Mouse (Mus musculus): ENCODE measurements at regions not wholly inside any gene's neighbourhood (a gene's known extent, or its start where the extent isn't known, plus 50 kb on each side); places are given as distances from the start of the nearest gene placed in this dataset.
A peak's percentile ranks its signal among the peaks of the same experiment; 100 is the strongest.
"Not testable (repeated sequence)": the region's sequence is repeated elsewhere in the genome, so short reads cannot be mapped to it uniquely, and the experiment has no call there.

DNA sequence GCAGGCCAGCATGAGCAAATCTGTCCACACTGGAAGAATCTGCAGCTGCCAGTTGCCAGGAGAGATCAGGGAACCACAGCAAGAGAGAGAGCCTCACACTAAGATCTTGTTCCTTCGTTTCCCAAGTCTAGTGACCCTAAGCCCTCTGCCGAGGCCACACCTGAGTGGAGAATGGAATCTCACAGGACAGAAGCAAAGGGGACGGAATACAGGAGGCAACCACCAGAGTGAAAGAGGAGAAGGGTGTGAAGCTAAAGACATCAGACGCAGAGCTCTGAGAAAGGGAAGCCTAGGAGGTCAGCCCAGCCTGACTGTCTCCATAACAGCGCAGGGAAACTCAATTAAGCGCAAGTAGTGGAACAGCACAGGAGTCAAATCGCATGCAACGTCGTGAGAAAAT is 75.0 kb downstream of the Suds3 start:
- ChIA-PET POLR2A (interaction anchor here (0.7 kb wide), 1 partner anchor 18 kb away, joined by 3 read pairs; no protein-coding TSS in a partner anchor), CTCF (no interaction called here)
- TF ChIP-seq CTCF (IDR thresholded peaks at IDR 0.05): no peak
- in situ Hi-C loops (cut with MboI; ENCODE audit: low pct_unique_long_range_greater_than_20kb): no loop called here
- no peak for DNase-seq (ENCODE audit: low read depth, low spot score)
- H3K27me3 ChIP-seq: peaks cover 4% of the 10 kb centered on the region
- no peak for ATAC-seq

DNA sequence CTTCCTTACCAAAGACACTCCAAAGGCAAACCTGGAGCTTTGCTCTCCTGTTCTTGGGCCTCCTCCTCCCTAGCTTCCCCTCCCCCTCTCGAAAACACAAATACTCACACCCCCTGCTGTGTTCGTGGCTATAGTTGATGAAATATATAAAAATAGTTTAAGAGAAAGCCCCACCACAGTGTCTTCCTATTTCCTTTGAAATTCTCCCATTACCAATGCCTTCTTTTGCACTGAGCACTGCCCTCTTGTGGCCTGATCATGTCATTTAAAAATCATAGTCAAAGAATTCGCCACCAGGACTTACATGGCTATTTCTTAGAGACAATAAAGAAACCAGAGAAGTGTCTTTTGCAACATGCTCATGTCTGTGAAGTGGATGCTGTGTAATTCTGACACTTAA is 78.7 kb downstream of the Suds3 start:
- ChIA-PET POLR2A (no interaction called here), CTCF (no interaction called here)
- in situ Hi-C loops (cut with MboI; ENCODE audit: low pct_unique_long_range_greater_than_20kb): loop anchor here (5.0 kb wide), 1 partner anchor 805 kb away; no protein-coding TSS in a partner anchor
- peak; percentile 69 for TF ChIP-seq CTCF (IDR thresholded peaks at IDR 0.05)
- no peak for DNase-seq (ENCODE audit: low read depth, low spot score)
- peaks cover 2% of the 10 kb centered on the region for H3K27me3 ChIP-seq
- no peak for ATAC-seq

DNA sequence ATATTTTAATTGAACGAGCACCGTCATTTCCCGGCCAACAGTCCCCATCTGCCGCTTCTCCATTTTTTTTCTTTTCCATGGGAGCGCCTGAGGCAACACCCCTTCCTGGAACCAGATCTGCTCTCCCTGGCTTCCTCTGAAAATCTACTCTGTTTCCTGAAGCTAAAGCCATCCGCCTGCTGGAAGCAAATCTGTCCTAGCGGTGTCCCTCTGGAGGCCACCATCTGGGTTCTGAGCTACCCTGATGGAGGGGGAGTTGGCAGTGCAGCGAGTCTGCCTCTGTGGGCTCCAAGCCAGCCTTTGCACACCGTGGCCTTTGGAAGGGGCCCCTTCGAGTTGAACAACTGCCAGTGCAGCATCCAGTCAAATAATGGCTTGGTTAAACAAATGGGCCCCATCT is 83.8 kb downstream of the Suds3 start:
- ChIA-PET CTCF (no interaction called here), POLR2A (interaction anchor here (0.5 kb wide), 1 partner anchor 28 kb away, joined by 3 read pairs; no protein-coding TSS in a partner anchor)
- TF ChIP-seq CTCF (IDR thresholded peaks at IDR 0.05): no peak
- no peak for ATAC-seq
- no peak for DNase-seq (ENCODE audit: low read depth, low spot score)
- in situ Hi-C loops (cut with MboI; ENCODE audit: low pct_unique_long_range_greater_than_20kb): no loop called here
- H3K27me3 ChIP-seq: peaks cover 2% of the 10 kb centered on the region

DNA sequence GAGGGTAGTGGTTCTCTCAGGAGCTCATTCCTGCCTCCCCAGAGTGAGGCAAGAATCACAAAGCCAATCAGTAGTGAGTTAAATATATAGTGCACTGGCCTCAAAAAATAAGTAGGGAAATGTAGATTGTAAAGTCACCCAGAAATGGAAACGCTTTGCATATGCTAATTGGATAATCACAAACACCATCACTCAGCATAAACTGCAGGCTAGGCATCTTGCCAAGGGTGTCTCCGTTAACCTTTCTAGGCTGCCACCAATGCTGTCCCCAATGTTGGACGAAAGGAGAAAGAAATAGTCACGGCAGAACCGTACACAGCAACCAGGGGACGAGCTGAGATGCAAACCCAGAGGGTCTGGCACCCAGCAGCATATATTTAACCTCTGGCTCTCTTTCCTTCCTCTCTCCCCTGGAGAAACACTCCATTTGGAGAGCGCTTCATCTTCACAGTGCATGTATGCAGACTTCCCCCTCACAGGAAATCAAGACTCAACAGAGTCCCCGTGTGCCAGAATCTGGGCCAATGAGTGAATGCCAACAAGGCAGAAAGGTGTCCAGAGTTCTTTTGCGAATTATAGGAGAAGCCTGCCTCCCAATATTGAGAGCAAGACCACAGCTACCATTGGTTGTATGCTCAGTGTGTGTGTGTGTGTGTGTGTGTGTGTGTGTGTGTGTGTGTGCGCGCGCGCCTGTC is 90.1 kb downstream of the Suds3 start:
- no peak for TF ChIP-seq CTCF (IDR thresholded peaks at IDR 0.05)
- ChIA-PET POLR2A (no interaction called here), CTCF (no interaction called here)
- no peak for ATAC-seq
- peaks cover 5% of the 10 kb centered on the region for H3K27me3 ChIP-seq
- in situ Hi-C loops (cut with MboI; ENCODE audit: low pct_unique_long_range_greater_than_20kb): no loop called here
- DNase-seq (ENCODE audit: low read depth, low spot score): no peak

DNA sequence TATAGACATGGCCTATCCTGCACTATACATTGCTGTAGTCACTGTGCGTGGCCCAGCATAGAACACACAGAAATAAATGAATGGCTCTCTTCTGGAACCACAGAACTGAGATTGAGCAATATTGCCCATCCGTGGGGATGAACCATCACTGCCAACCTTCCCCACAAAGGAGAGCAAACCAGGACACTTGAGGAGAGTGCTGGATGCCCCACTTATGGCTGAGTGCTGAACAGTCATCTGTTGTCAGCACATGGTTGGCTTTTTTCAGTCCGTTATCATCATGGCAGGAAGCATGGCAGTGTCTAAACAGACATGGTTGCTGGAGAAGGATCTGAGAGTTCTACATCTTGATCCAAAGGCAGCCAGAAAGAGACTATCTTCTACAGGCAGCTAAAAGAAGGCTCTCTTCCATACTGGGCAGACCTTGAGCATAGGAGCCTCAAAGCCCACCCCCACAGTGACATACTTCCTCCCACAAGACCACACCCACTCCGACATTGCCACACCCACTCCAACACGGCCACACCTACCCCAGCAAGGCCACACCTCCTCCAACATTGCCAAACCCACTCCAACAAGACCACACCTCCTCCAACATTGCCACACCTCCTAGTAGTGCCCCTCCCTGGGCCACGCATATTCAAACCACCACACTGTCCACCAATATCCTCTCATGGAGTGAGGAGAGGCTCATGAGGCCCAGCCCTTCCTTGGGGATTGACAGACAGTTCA is 97.3 kb downstream of the Suds3 start:
- POLR2A ChIA-PET: no interaction called here
- no peak for DNase-seq (ENCODE audit: low read depth, low spot score)
- in situ Hi-C loops (cut with MboI; ENCODE audit: low pct_unique_long_range_greater_than_20kb): no loop called here
- ATAC-seq: no peak
- CTCF ChIA-PET: no interaction called here
- no peak for TF ChIP-seq CTCF (IDR thresholded peaks at IDR 0.05)
- H3K27me3 ChIP-seq: peaks cover 5% of the 10 kb centered on the region

DNA sequence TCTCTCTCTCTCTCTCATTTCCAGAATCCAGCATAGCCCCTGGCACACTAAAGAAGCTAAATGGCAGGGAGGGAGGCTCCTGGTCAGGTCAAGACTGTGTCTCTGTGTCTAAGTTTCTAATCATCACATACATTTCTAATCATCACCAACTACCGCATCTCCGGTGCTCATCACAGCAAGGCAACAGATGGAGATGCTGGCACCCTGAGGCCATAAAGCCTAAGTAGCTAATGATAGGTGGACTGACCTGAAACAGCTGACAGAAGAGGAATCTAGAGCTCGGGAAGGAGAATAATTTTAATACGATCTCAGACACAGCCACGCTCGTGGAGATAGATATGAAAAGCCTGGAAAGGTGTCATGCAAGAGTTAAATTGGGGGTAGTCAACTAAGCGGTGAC is 104.8 kb downstream of the Suds3 start:
- no peak for TF ChIP-seq CTCF (IDR thresholded peaks at IDR 0.05)
- in situ Hi-C loops (cut with MboI; ENCODE audit: low pct_unique_long_range_greater_than_20kb): no loop called here
- ChIA-PET POLR2A (no interaction called here), CTCF (no interaction called here)
- DNase-seq (ENCODE audit: low read depth, low spot score): no peak
- no peaks in the 10 kb centered on the region for H3K27me3 ChIP-seq
- no peak for ATAC-seq

DNA sequence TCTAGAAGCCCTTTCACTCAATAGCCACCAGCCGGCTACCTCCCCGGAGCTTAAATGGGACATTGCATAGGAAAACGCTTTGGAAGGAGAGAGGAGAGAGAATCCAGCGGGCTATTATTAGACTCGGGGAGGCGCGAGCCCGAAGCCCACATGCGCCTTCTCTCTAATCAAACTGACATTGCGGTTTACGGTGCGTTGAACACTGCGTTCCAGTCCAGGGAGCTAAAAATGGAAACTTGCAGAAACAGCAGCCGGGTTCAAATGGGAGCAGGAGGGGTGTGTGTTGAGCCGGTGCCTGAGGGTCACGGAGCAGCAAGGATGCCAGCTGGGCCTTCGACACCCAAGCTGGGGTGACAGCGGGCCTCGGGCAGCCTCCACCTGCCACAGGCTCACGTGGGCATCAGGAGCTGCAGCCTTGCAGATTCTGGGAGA is 115.1 kb downstream of the Suds3 start:
- POLR2A ChIA-PET: no interaction called here
- CTCF ChIA-PET: no interaction called here
- DNase-seq (ENCODE audit: low read depth, low spot score): no peak
- in situ Hi-C loops (cut with MboI; ENCODE audit: low pct_unique_long_range_greater_than_20kb): no loop called here
- peaks cover 6% of the 10 kb centered on the region for H3K27me3 ChIP-seq
- no peak for ATAC-seq
- TF ChIP-seq CTCF (IDR thresholded peaks at IDR 0.05): no peak

DNA sequence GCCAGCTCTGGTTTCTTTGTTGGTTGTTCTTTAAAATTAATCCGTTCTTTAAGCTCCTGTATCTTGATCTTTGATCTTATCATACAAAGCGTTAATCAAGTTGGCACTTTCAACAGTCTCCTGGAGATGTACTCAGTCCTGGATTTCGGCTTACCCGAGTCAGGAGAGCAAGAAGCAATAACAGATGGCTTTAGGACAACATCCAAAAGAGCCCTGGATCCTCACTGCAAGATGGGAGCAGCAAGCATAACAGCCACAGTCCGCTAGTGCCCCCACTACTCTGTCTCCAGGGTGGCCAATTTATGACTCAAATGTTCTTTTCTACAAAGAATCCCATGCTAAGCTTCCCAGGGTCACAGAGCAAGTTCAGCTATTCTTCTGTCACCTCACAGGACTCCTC is 121.4 kb downstream of the Suds3 start:
- in situ Hi-C loops (cut with MboI; ENCODE audit: low pct_unique_long_range_greater_than_20kb): no loop called here

DNA sequence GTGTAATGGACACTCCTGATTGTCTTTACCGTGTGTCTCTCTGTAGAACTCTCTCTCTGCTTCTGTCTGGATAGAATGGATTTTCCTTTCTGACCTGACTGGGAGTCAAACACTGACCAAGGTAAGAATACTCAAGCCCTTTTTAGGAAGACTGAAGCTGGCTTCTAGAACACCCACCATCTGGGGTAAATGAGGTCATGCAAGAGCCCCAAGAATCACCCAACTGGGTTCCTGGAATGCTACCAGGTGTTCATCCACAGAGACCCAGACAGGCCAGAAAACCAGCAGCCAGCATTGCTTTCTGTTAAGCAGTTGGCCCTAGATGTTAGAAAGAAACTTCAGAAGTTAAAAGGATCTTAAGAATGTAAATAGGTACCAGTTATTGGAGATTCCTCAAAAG is 122.2 kb downstream of the Suds3 start:
- TF ChIP-seq CTCF (IDR thresholded peaks at IDR 0.05): no peak
- CTCF ChIA-PET: no interaction called here
- ATAC-seq (no peak), DNase-seq (ENCODE audit: low read depth, low spot score) (no peak)
- POLR2A ChIA-PET: interaction anchor here (0.7 kb wide), 1 partner anchor 525 kb away, joined by 3 read pairs; no protein-coding TSS in a partner anchor
- H3K27me3 ChIP-seq: no peaks in the 10 kb centered on the region
- in situ Hi-C loops (cut with MboI; ENCODE audit: low pct_unique_long_range_greater_than_20kb): no loop called here

More for the DNA sequence above, 121.4 kb downstream of the Suds3 start:
- H3K27me3 ChIP-seq: no peaks in the 10 kb centered on the region
- POLR2A ChIA-PET: interaction anchor here (0.7 kb wide), 1 partner anchor 526 kb away, joined by 3 read pairs; no protein-coding TSS in a partner anchor
- no peak for TF ChIP-seq CTCF (IDR thresholded peaks at IDR 0.05)
- CTCF ChIA-PET: no interaction called here
- no peak for ATAC-seq
- DNase-seq (ENCODE audit: low read depth, low spot score): no peak

DNA sequence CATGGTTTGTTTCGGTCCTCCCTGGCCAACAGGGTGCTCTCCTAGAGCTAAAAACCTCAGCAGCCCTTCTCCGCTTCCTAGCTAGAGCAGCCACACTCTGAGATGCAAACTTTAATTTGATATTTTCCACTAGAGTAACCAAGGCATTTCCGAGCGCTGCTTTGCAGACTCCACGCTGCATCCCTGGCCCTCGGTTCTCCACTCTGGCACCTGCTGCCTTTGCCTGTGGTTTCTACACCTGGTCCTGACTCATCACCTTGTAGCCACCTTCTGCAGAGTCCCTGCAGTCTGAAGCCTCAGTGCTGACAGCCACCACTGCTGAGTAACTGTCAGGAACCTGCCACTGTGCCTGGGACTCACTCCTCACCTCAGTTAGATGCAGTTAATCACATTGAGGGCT is 124.5 kb downstream of the Suds3 start:
- no peaks in the 10 kb centered on the region for H3K27me3 ChIP-seq
- ATAC-seq (no peak), DNase-seq (ENCODE audit: low read depth, low spot score) (no peak)
- POLR2A ChIA-PET: no interaction called here
- CTCF ChIA-PET: no interaction called here
- no peak for TF ChIP-seq CTCF (IDR thresholded peaks at IDR 0.05)
- in situ Hi-C loops (cut with MboI; ENCODE audit: low pct_unique_long_range_greater_than_20kb): no loop called here

DNA sequence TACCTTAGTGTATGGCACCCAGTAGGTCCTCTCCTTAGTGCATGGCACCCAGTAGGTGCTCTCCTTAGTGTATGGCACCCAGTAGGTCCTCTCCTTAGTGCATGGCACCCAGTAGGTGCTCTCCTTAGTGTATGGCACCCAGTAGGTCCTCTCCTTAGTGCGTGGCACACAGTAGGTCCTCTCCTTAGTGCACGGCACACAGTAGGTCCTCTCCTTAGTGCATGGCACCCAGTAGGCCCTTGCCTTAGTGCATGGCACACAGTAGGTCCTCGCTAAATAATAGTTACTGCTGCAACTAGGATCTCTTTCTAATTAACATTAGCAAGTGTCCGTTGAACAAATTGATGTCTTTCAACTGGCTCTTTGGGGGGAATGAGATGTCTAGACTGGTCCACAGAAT is 144.4 kb downstream of the Suds3 start:
- ATAC-seq; CTCF ChIA-PET; POLR2A ChIA-PET; H3K27me3 ChIP-seq; in situ Hi-C loops (cut with MboI; ENCODE audit: low pct_unique_long_range_greater_than_20kb); DNase-seq (ENCODE audit: low read depth, low spot score): not testable (repeated sequence)

All from Patski (cell line).